Mouse (Mus musculus): Measurements from ENCODE around the gene Gm6020. TPM values are rescaled to one million over a fixed set of nuclear protein-coding genes. Genes with fewer than 3 reads are reported as not detected.

The Gm6020 gene
- polyA plus RNA-seq, 1 experiment from 2014 or later: not detected

DNA sequence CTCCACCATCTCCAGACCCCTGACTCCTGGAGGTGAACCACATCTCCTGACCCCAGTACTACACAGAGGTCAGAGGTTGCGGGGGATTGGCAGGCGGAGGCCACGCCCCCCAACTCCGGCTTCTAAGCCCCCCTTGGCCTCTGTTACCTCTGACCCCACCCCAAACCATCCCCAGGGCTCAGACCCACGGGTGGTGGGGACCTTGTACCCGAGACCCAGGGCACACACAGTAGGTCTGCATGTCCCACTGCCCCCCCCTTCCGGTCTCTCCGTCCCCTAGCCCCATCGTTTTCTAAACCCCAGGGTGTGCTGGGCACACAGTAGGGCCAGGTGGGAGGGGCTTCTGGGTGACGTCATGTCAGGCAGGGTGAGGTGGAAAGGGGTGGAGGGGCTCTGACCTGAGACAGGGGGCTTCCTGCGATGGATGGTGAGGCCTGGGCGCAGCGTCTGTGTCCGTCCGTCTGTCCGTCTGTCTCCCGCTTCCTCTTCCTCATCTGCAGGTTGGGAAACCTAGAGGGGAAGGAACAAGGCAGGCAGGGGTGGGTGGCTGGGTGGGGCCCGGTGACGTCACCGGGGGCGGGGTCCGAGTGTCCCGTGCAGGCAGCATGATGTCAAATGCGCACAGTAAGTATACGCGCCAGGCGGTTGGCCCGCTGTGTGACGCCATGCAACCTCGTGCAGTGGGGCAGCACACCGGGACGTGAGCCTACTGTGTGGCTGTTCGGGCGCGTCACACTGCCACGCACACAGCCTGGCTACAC lies 44.4 kb downstream of the Gm6020 start, which contains the start of gene Csf2ra:
Gene Csf2ra, minus strand, starts transcription at position 489 of the 761 bp plus-strand sequence.
- Histone ChIP-seq H3K9ac (ENCODE audit: low read depth, low read length) (peak within 1 kb of the TSS; percentile 60), H3K27me3 (replicated peaks; ENCODE audit: control insufficient read depth, insufficient read depth, low read length) (no peaks in the 10 kb centered on the region), H3K4me1 (replicated peaks; ENCODE audit: control insufficient read depth, insufficient read depth, low read length) (0 out of 2 replicates have a peak, but pooled peaks cover 3% of the 10 kb centered on the region), H3K27ac (ENCODE audit: low read depth, low read length) (peak within 1 kb of the TSS; percentile 85), H3K9me3 (ENCODE audit: control insufficient read depth, low read length) (no peaks in the 10 kb centered on the region), H3K4me2 (peak within 1 kb of the TSS; percentile 79), H3K36me3 (ENCODE audit: control insufficient read depth, insufficient read depth, low read length) (no peaks in the 10 kb centered on the region), H3K4me3 (ENCODE audit: low read depth, low read length) (peak within 1 kb of the TSS; percentile 53)
- ATAC-seq (replicated peaks; ENCODE audit: low FRiP score) (no peak), DNase-seq (ENCODE audit: low spot score) (peak; percentile 40)
- 40% methylated on average over 36 of the region's 36 CpGs for WGBS

Other genes with a start within 250 kb of the Gm6020 start
- gene Zfp950, start 43.0 kb upstream of the Gm6020 start, polyA plus RNA-seq (2014; fragmentation: Nextera tagmentation; extraction: Ambion mirVana): 22.9 and 26.4 TPM in 2 replicates
- not detected in 2 replicates for gene Gm7102, start 7.6 kb upstream of the Gm6020 start, polyA plus RNA-seq (2014; fragmentation: Nextera tagmentation; extraction: Ambion mirVana)
- 16.6 and 20.7 TPM in 2 replicates for gene Csf2ra, start 44.5 kb downstream of the Gm6020 start, polyA plus RNA-seq (2014; fragmentation: Nextera tagmentation; extraction: Ambion mirVana)
- gene Gm21060, start 113.2 kb downstream of the Gm6020 start, polyA plus RNA-seq (2014; fragmentation: Nextera tagmentation; extraction: Ambion mirVana): not detected in 2 replicates